Mouse (Mus musculus) gastrocnemius, adult 8-10 months (tissue): ENCODE results near the gene Cib4. TPM values are rescaled to one million over a fixed set of nuclear protein-coding genes. Genes with fewer than 3 reads are reported as not detected.
A peak's percentile ranks its signal among the peaks of the same experiment; 100 is the strongest.

ENCODE experiments used
- DNase-seq, 2 experiments: peaks; one replicate each; pipeline ENCODE4 v3.0.0; 2022; ENCODE audit warnings: low spot score in 2 of 2
- total RNA-seq, 4 experiments: library from RNA; stranded (reverse); gene quantifications; 2 replicates each; pipeline ENCODE4 v1.2.4; 2022

Cib4 gene
- total RNA-seq, 4 experiments from 2014 or later, result not detected

GRCm38 (mm10) chr5:30518547-30518946 is 27.1 kb downstream of the Cib4 start:
- no peak for DNase-seq

- no peak for DNase-seq
Measured at GRCm38 (mm10) chr5:30518108-30518507, 27.5 kb downstream of the Cib4 start.

- no peak for DNase-seq
Measured at GRCm38 (mm10) chr5:30516376-30516775, 29.3 kb downstream of the Cib4 start.

- no peak for DNase-seq
Measured at GRCm38 (mm10) chr5:30513111-30513510, 32.5 kb downstream of the Cib4 start.

- no peak for DNase-seq
Measured at GRCm38 (mm10) chr5:30497299-30497698, 48.3 kb downstream of the Cib4 start.

- no peak for DNase-seq
Measured at GRCm38 (mm10) chr5:30496821-30497220, 48.8 kb downstream of the Cib4 start.

- DNase-seq, result no peak
Measured at GRCm38 (mm10) chr5:30495288-30495687, 50.3 kb downstream of the Cib4 start.

GRCm38 (mm10) chr5:30494606-30495005 is 51.0 kb downstream of the Cib4 start:
- no peak for DNase-seq

- DNase-seq, result no peak
Measured at GRCm38 (mm10) chr5:30493723-30494122, 51.9 kb downstream of the Cib4 start.

- no peak for DNase-seq
Measured at GRCm38 (mm10) chr5:30490845-30491244, 54.8 kb downstream of the Cib4 start.

GRCm38 (mm10) chr5:30490215-30490614 is 55.4 kb downstream of the Cib4 start:
- DNase-seq, result no peak

- DNase-seq, result no peak
Measured at GRCm38 (mm10) chr5:30485136-30485535, 60.5 kb downstream of the Cib4 start.

- no peak for DNase-seq
Measured at GRCm38 (mm10) chr5:30484591-30484990, 61.0 kb downstream of the Cib4 start.

GRCm38 (mm10) chr5:30483533-30483932 is 62.1 kb downstream of the Cib4 start:
- DNase-seq, result no peak

- peak in 1 of 2 experiments; percentile 42 for DNase-seq
Measured at GRCm38 (mm10) chr5:30482319-30482718, 63.3 kb downstream of the Cib4 start.

GRCm38 (mm10) chr5:30476534-30476933 is 69.1 kb downstream of the Cib4 start:
- no peak for DNase-seq

GRCm38 (mm10) chr5:30472148-30472547 is 73.5 kb downstream of the Cib4 start:
- no peak for DNase-seq

GRCm38 (mm10) chr5:30470454-30470853 is 75.2 kb downstream of the Cib4 start:
- DNase-seq, result no peak

- DNase-seq, result no peak
Measured at GRCm38 (mm10) chr5:30466315-30466714, 79.3 kb downstream of the Cib4 start.

GRCm38 (mm10) chr5:30465861-30466260 is 79.8 kb downstream of the Cib4 start, which contains the start of gene 1700001C02Rik:
Gene 1700001C02Rik (plus strand): TSS chr5:30466047.
- no peak for DNase-seq

GRCm38 (mm10) chr5:30461821-30462220 is 83.8 kb downstream of the Cib4 start, which contains the start of gene Otof:
Gene Otof (minus strand): TSS chr5:30461932.
- no peak for DNase-seq

- DNase-seq, result no peak
Measured at GRCm38 (mm10) chr5:30460155-30460554, 85.5 kb downstream of the Cib4 start.

GRCm38 (mm10) chr5:30456056-30456455 is 89.6 kb downstream of the Cib4 start:
- DNase-seq, result no peak

GRCm38 (mm10) chr5:30444327-30444895 is 101.2 kb downstream of the Cib4 start:
- no peak for DNase-seq
